Mouse (Mus musculus): ENCODE measurements around the gene Gpnmb. TPM values are rescaled to one million over a fixed set of nuclear protein-coding genes. Genes with fewer than 3 reads are reported as not detected.
A peak's percentile ranks its signal among the peaks of the same experiment; 100 is the strongest.

Gpnmb gene
- total RNA-seq (2021): 1 to 10 TPM; 2.9 to 3.6 TPM
- long read RNA-seq, experiment 1, partial matches to known transcripts: 0 of 1 reads
- long read RNA-seq, experiment 1, other reads (novel, unspliced or antisense): 0 of 1 reads
- long read RNA-seq, experiment 2, partial matches to known transcripts: 2 of 2 reads
- long read RNA-seq, experiment 2, other reads (novel, unspliced or antisense): 0 of 2 reads

DNA sequence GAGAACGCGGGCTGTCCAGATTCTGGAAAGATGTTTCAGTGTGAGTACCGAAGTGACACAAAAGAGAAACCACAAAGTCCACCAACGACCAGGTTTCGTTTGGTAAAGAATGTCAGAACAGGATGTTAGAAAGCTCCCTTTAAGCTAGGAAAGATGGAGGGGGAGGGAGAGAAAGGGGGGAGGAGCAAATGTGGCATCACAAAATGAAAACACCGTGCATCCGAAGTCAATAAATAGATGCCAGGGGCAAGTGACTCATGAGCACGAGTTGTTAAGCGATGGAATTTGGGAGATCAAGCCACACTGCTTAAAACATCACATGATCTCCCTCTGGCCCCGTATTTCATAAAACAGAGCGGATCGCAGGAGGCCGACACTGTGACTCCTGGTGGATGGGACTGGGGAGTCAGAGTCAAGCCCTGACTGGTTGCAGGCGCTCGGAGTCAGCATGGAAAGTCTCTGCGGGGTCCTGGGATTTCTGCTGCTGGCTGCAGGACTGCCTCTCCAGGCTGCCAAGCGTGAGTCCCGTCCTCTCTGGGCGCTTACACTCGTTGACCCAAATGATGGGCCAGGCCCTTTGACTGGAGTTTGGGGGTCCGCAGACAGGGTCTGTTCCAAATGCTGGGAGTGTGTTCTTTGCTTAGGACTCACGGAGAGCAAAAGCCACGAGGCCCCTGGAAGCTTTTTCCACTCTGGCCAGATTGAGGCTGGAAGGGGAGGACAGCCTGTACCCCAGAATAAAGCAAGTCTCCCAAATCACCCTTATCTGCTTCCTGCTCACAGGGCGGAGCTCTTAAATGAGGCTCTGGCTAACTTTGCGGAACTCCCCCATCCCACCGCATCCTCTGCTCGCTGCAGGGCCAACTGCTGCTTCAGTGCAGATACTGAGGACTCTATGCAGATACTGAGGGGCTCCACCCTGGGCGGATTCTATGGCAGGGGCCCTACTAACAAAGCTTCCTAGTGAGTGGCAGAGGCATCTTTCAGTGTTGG lies at the start of gene Gpnmb:
TSS of gene Gpnmb (plus strand) at position 272 of the 993 bp plus-strand sequence.
- TF ChIP-seq CTCF (conservative IDR thresholded peaks at IDR 0.05): no peak
- H3K4me3 ChIP-seq: peak within 1 kb of the TSS; percentile 17; the same call in 1 of the 2 replicates
- DNase-seq (ENCODE audit: low spot score in 2 of 2): no peak
- H3K27ac ChIP-seq: no peak within 1 kb of the TSS

GRCm38 (mm10) chr6:48989971-48990370 lies 46.4 kb upstream of the Gpnmb start:
- TF ChIP-seq CTCF (conservative IDR thresholded peaks at IDR 0.05): no peak
- Histone ChIP-seq H3K4me3 (no peak overlapping the region), H3K27ac (no peak overlapping the region)
- DNase-seq (ENCODE audit: low spot score in 2 of 2): no peak

DNA sequence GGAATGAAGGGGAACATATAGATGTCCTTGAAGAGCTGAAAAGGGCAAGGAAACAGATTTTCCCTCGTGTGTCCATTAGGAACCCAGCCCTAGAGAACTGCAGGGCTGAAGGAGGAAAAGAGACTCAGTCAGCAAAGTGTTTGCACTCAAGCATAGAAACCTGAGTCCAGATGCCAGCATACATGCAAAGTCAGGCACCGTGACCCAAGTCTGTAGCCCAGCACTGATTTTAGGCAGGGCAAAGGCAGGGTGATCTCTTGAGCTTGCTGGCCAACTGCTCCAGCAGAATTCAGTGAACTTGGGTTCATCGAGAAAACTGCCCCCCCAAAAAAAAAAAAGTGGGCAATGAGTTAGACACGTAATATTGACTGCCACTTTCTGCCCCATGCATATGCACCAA lies 44.4 kb upstream of the Gpnmb start:
- DNase-seq (ENCODE audit: low spot score in 2 of 2): no peak
- H3K27ac ChIP-seq: no peak overlapping the region
- no peak for TF ChIP-seq CTCF (conservative IDR thresholded peaks at IDR 0.05)
- no peak overlapping the region for H3K4me3 ChIP-seq

- no peak overlapping the region for H3K4me3 ChIP-seq
- H3K27ac ChIP-seq: no peak overlapping the region
- no peak for DNase-seq (ENCODE audit: low spot score in 2 of 2)
- no peak for TF ChIP-seq CTCF (conservative IDR thresholded peaks at IDR 0.05)
These were observed 38.2 kb upstream of the Gpnmb start for GRCm38 (mm10) chr6:48998186-48998585.

DNA sequence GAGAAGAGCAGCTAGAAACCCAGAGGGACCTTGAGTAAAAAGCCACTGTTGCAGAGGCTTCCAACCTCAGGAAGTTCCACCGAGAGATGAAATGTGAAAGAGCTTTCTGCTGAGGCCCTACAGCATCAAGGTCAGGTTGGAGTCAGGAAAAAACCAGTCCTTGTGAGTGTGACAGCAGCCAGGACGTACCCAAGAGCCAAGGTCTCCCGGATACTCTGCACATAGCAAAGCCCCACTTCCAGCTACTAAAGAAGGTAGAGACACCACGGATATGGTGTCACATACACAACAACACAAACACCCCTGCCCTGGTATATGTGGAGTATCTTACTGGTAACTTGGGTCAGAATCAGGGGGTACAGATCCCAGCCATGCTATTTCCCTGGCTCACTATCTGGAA lies 37.5 kb upstream of the Gpnmb start:
- TF ChIP-seq CTCF (conservative IDR thresholded peaks at IDR 0.05): no peak
- no peak overlapping the region for H3K27ac ChIP-seq
- no peak overlapping the region for H3K4me3 ChIP-seq
- no peak for DNase-seq (ENCODE audit: low spot score in 2 of 2)

- DNase-seq (ENCODE audit: low spot score in 2 of 2): no peak
These were observed 33.0 kb upstream of the Gpnmb start for GRCm38 (mm10) chr6:49003381-49003780.

GRCm38 (mm10) chr6:49007981-49008380 lies 28.4 kb upstream of the Gpnmb start:
- DNase-seq (ENCODE audit: low spot score in 2 of 2): peak; percentile 56 to 62
- H3K27ac ChIP-seq: no peak overlapping the region; the same call in 1 of the 2 replicates
- peak overlapping the region; percentile 52 for H3K4me3 ChIP-seq
- peak; percentile 91 for TF ChIP-seq CTCF (conservative IDR thresholded peaks at IDR 0.05)

More at GRCm38 (mm10) chr6:49003381-49003780, 33.0 kb upstream of the Gpnmb start:
- Histone ChIP-seq H3K27ac (no peak overlapping the region), H3K4me3 (no peak overlapping the region)
- TF ChIP-seq CTCF (conservative IDR thresholded peaks at IDR 0.05): peak; percentile 73

GRCm38 (mm10) chr6:49008420-49009160 lies 27.8 kb upstream of the Gpnmb start:
- H3K27ac ChIP-seq: no peak overlapping the region; the same call in 1 of the 2 replicates
- DNase-seq (ENCODE audit: low spot score in 2 of 2): no peak
- TF ChIP-seq CTCF (conservative IDR thresholded peaks at IDR 0.05): no peak
- peak overlapping the region; percentile 52 for H3K4me3 ChIP-seq

DNA sequence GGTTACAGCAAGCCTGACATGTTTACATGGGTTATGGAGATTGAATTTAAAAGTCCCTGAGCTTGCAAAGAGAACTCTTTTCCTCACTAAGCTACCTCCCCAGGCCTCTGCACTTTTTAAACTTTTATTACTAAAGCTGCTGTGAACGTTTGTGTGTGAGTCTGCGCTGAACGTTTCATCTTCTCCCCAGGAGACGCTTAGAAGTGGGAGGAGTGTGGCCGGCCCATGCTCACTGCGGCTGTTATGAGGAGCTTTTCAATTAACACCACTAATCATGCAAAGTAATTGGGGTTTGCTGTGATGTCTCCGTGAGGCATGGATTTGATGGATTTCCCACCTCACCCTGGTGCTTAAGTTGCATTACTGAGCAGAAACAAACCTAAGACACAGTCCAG lies 27.2 kb upstream of the Gpnmb start:
- TF ChIP-seq CTCF (conservative IDR thresholded peaks at IDR 0.05): no peak
- DNase-seq (ENCODE audit: low spot score in 2 of 2): no peak

GRCm38 (mm10) chr6:49009665-49010064 lies 26.7 kb upstream of the Gpnmb start:
- DNase-seq (ENCODE audit: low spot score in 2 of 2): no peak
- peak; percentile 57 for TF ChIP-seq CTCF (conservative IDR thresholded peaks at IDR 0.05)
- H3K27ac ChIP-seq: no peak overlapping the region
- no peak overlapping the region for H3K4me3 ChIP-seq

More for the DNA sequence above, 27.2 kb upstream of the Gpnmb start:
- Histone ChIP-seq H3K4me3 (no peak overlapping the region), H3K27ac (no peak overlapping the region)

- DNase-seq (ENCODE audit: low spot score in 2 of 2): no peak
- Histone ChIP-seq H3K4me3 (no peak overlapping the region), H3K27ac (no peak overlapping the region)
- no peak for TF ChIP-seq CTCF (conservative IDR thresholded peaks at IDR 0.05)
These were observed 25.2 kb upstream of the Gpnmb start for GRCm38 (mm10) chr6:49011191-49011590.

DNA sequence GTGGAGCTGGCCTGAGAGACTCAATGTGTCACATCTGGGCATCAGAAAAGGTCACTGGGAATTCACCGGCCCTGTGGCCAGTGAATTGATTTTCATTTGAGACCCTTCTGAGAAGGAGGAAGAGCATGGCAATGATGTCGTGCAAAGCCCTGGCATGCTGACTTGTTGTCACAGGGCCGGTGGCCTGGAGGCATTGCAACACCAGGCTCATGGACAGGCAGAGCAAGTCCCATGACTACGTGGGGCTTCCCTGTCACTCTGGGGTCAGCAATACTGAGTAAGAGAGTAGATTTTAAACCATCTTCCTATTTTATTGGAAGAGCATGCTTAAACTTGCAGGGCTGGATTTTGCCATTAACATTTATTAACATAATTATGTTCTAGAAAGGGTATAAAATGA lies 23.3 kb upstream of the Gpnmb start:
- no peak for DNase-seq (ENCODE audit: low spot score in 2 of 2)
- no peak for TF ChIP-seq CTCF (conservative IDR thresholded peaks at IDR 0.05)
- Histone ChIP-seq H3K4me3 (no peak overlapping the region), H3K27ac (no peak overlapping the region)

DNA sequence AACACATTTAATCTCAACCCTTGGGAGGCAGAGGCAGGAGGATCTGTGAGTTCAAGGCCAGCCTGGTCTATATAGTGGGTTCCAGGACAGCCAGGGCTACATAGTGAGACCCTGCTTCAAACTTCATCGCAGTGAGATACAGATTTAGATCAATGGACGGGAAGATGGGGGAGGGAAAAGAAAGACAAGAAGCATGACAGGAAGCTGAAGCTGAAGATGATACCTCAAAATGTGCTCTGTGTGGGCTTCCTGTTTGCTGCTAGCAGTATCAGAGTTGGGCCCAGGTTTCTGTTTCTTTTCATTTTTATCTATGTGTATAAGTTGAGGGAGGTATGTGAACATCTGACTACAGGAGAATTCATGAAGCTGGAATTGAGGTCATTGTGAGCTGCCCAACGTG lies 22.9 kb upstream of the Gpnmb start:
- no peak for TF ChIP-seq CTCF (conservative IDR thresholded peaks at IDR 0.05)
- no peak overlapping the region for H3K4me3 ChIP-seq
- no peak overlapping the region for H3K27ac ChIP-seq
- DNase-seq (ENCODE audit: low spot score in 2 of 2): no peak

Measured in layer of hippocampus, adult 2 months (tissue).